Mouse (Mus musculus) testis, adult 2 months (tissue): ENCODE data around the gene 1810043G02Rik.

Source experiments
- CTCF ChIP-seq: fragments of 200-500 bp; IDR thresholded peaks from 2 replicates; pipeline ENCODE4 v1.5.1; 2012; ENCODE audit warnings: low read depth, mild to moderate bottlenecking, inconsistent platforms, low read length, moderate library complexity; ENCODE audit not compliant: control insufficient read depth, insufficient read depth, insufficient replicate concordance
- POLR2A ChIP-seq: fragments of 200-500 bp; IDR thresholded peaks from 2 replicates; pipeline ENCODE4 v1.6.1; 2012; ENCODE audit warnings: low read depth, mild to moderate bottlenecking, inconsistent platforms, low read length, moderate library complexity; ENCODE audit not compliant: control insufficient read depth

GRCm38 (mm10) chr10:78007203-78007602 lies 28.9 kb downstream of the 1810043G02Rik start:
- no peak for TF ChIP-seq POLR2A
- TF ChIP-seq CTCF, result no peak
